Mouse (Mus musculus): ENCODE measurements at regions not wholly inside any gene's neighbourhood (a gene's known extent, or its start where the extent isn't known, plus 50 kb on each side); places are given as distances from the start of the nearest gene placed in this dataset.

DNA sequence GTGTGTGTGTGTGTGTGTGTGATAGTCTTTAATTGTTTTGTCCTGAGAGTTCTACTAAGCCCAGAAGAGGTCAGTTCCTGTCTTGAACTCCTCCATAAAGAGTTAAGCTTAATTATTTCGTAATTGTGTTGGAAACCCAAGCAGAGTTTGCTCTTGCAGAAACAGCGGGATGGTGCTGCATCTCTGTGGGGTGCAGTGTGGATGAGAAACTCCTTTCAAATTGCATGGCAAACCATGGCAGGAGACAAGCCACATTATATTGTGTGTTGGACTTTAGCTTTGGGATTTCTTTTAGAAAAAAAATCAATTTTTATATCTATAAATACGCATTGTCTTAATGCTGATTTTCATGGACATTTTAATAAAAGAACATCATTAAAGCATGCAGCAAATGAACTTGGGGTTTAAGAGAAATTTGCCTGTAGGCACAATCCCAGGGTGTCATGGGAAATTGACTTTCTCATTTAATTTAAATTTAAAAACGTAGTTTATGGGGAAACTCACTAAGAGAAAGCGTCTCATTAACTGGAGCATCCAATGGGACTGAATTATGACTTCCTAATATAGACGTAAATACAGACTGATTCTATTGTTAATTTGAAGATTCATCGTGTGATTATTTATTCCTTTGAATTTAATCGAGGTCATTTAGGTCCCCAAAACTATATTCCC lies 61.4 kb upstream of the Olfr275 start:
- dilution Hi-C loops (cut with MboI; ENCODE audit: extremely low pct_ligation_motif_present, extremely low pct_unique_long_range_greater_than_20kb, low sequenced_read_pairs) = no loop called here

More for the DNA sequence above, 61.4 kb upstream of the Olfr275 start:
- no peak for DNase-seq (ENCODE audit: extremely low read depth)
- no peak overlapping the region for H3K9ac ChIP-seq (ENCODE audit: insufficient read depth, low read depth)
- no peak overlapping the region for H3K4me2 ChIP-seq (ENCODE audit: insufficient read depth, low read depth, poor library complexity, severe bottlenecking)
- no peak for TF ChIP-seq SMC3 (IDR thresholded peaks at IDR 0.05; ENCODE audit: low read depth, low read length)
- no peak for TF ChIP-seq SIN3A (IDR thresholded peaks at IDR 0.05; ENCODE audit: low read length)
- no peaks in the 10 kb centered on the region for H3K79me2 ChIP-seq (replicated peaks; ENCODE audit: control insufficient read depth, extremely low read depth, insufficient read depth, poor library complexity, severe bottlenecking)
- no peaks in the 10 kb centered on the region for H3K27me3 ChIP-seq (replicated peaks)
- H3K9me3 ChIP-seq (replicated peaks; ENCODE audit: low read length) = no peaks in the 10 kb centered on the region
- no peaks in the 10 kb centered on the region for H3K36me3 ChIP-seq (replicated peaks in 1 of 2; ENCODE audit: control insufficient read depth in 1 of 2, insufficient read depth in 1 of 2, low read length in 1 of 2)
- H3K27ac ChIP-seq (ENCODE audit: insufficient read depth, low read depth) = no peak overlapping the region
- in situ Hi-C loops (cut with MboI; ENCODE audit: low pct_ligation_motif_present, low pct_unique_long_range_greater_than_20kb, low sequenced_read_pairs) = no loop called here
- no peak overlapping the region for H3K4me3 ChIP-seq (replicated peaks in 1 of 3; ENCODE audit: low read depth in 2 of 3, low read length in 2 of 3, poor library complexity in 1 of 3)
- no peaks in the 10 kb centered on the region for H3K4me1 ChIP-seq (ENCODE audit: control insufficient read depth in 1 of 2, insufficient read depth in 2 of 2)
